Mouse (Mus musculus): ENCODE measurements at regions not wholly inside any gene's neighbourhood (a gene's known extent, or its start where the extent isn't known, plus 50 kb on each side); places are given as distances from the start of the nearest gene placed in this dataset.
"Not testable (repeated sequence)": the region's sequence is repeated elsewhere in the genome, so short reads cannot be mapped to it uniquely, and the experiment has no call there.

GRCm38 (mm10) chr10:6182400-6182799 is 260.2 kb upstream of the Rgs17 start:
- no peak for DNase-seq
- intact Hi-C loops (cut with DNase I; ENCODE audit: low total_unique reads): no loop called here

- DNase-seq; intact Hi-C loops (cut with DNase I; ENCODE audit: low total_unique reads): not testable (repeated sequence)
Observed at GRCm38 (mm10) chr10:6164311-6164710, 242.1 kb upstream of the Rgs17 start.

- intact Hi-C loops (cut with DNase I; ENCODE audit: low total_unique reads): no loop called here
Observed at GRCm38 (mm10) chr10:6156941-6157340, 234.7 kb upstream of the Rgs17 start.

GRCm38 (mm10) chr10:6134091-6134490 is 211.9 kb upstream of the Rgs17 start:
- no peak for DNase-seq
- intact Hi-C loops (cut with DNase I; ENCODE audit: low total_unique reads): no loop called here

More at GRCm38 (mm10) chr10:6156941-6157340, 234.7 kb upstream of the Rgs17 start:
- no peak for DNase-seq

GRCm38 (mm10) chr10:6124423-6124822 is 202.2 kb upstream of the Rgs17 start:
- intact Hi-C loops (cut with DNase I; ENCODE audit: low total_unique reads); DNase-seq: not testable (repeated sequence)

- DNase-seq: peak; percentile 18
- intact Hi-C loops (cut with DNase I; ENCODE audit: low total_unique reads): no loop called here
Observed at GRCm38 (mm10) chr10:6114883-6115622, 192.9 kb upstream of the Rgs17 start.
